Mouse (Mus musculus) G1E (cell line): ENCODE results near the gene Frmd6.

Experiments
- CTCF ChIP-seq: IDR thresholded peaks from 2 replicates; pipeline ENCODE4 v1.5.1; 2012; ENCODE audit warnings: low read depth, low read length, inconsistent platforms, mixed read lengths
- GATA1 ChIP-seq: IDR thresholded peaks from 2 replicates; pipeline ENCODE4 v1.6.1; 2012; ENCODE audit warnings: borderline replicate concordance, low read length, inconsistent platforms, mixed read lengths

- TF ChIP-seq CTCF: no peak
- no peak for TF ChIP-seq GATA1
These were observed 46.6 kb upstream of the Frmd6 start for GRCm38 (mm10) chr12:70778724-70779123.
